Mouse (Mus musculus) ES-Bruce4 (cell line): Measurements from ENCODE around the gene Mon2.

Experiments used
- CTCF ChIP-seq: IDR thresholded peaks from one replicate; pipeline ENCODE4 v1.8.1; 2011; ENCODE audit warnings: low read depth, low read length
- EP300 ChIP-seq: IDR thresholded peaks from 2 replicates; pipeline ENCODE4 v1.6.1; 2011; ENCODE audit warnings: low read depth, low read length; ENCODE audit not compliant: insufficient read depth
- POLR2A ChIP-seq: IDR thresholded peaks from one replicate; pipeline ENCODE4 v1.8.1; 2011; ENCODE audit warnings: low read length; ENCODE audit not compliant: insufficient read depth

- TF ChIP-seq CTCF (no peak), POLR2A (no peak), EP300 (no peak)
Observed at GRCm38 (mm10) chr10:123100584-123100983, 24.3 kb upstream of the Mon2 start.
